Mouse (Mus musculus): ENCODE measurements around the gene Pafah2. TPM values are rescaled to one million over a fixed set of nuclear protein-coding genes. Genes with fewer than 3 reads are reported as not detected.

Pafah2 gene
- polyA plus RNA-seq, 1 experiment from 2014 or later: 9.2 TPM

DNA sequence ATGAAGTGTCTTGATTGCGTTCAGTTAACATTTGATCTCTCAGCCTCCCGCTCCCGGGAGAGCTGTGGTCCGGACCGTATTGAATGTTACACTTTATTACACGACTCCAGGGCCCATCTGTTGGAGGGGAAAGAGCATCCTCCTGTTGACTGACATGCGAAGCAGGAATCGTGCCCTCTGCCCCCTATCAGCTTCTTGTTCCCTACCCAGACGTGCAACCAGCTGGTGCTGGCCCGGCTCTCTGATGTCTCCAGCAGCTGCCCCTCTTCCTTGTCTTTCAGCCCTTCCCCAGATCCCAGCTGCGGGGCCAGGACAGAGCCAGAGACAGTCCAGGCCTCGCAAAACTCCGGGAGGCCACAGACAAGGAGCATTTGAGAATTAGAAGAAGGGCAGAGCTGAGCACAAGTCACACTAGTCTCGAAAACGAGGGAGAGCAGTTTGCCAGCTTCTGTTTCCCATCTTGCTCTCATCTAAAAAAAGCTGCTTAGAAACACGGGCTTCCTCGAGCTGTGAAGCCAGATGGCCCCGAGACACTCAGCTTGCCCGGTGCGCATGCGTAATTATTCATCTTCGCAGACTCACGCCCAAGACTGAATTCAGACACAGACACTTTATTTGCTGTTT is 34.4 kb downstream of the Pafah2 start:
- peak; percentile 78 for ATAC-seq (ENCODE audit: low FRiP score, low read depth)
- Histone ChIP-seq H3K4me2 (replicated peaks) (peak overlapping the region; percentile 25), H3K9me3 (no peaks in the 10 kb centered on the region), H3K27me3 (no peaks in the 10 kb centered on the region), H3K4me1 (peaks cover 19% of the 10 kb centered on the region), H3K27ac (replicated peaks) (peak overlapping the region; percentile 89), H3K36me3 (no peaks in the 10 kb centered on the region), H3K4me3 (no peak overlapping the region), H3K9ac (replicated peaks) (0 out of 2 replicates have a peak overlapping the region, but pooled peaks have one; percentile 21)
- WGBS: 34% methylated on average over 23 of the region's 23 CpGs

DNA sequence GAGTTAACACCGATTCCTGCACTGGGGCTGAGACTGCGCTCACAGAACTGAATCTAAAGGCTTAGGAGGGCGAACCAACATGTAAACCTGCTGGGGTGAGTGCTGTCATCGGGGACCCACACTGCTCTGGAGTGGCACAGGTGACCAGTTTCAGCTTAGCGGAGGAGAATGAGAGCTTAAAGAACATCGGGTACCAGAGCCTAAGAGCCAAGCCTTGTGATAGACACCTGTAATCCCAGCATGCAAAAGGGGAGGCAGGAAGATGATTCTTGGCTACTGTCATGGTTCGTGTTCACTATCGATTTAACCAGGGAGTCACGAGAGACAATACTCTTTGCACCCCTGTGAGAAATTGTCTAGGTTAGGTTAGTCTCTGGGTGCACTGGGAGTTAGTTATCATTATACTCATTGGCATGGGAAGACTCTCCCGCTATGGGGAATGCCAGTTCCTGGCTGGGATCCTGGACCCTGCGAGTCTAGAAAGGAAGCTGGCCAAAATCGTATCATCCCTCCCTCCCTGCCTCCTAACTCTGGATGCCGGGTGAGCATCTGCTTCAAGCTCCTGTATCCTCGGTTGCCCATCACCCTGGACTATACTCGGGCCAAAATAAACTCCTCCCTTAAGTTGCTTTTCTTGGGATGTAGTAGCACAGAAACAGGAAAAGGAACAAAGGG is 36.7 kb downstream of the Pafah2 start:
- peaks cover 24% of the 10 kb centered on the region for H3K4me1 ChIP-seq
- H3K27ac ChIP-seq (replicated peaks): no peak overlapping the region
- WGBS: 89% methylated on average over 15 of the region's 15 CpGs
- H3K9ac ChIP-seq (replicated peaks): no peak overlapping the region
- H3K4me3 ChIP-seq: no peak overlapping the region
- no peaks in the 10 kb centered on the region for H3K9me3 ChIP-seq
- no peak overlapping the region for H3K4me2 ChIP-seq (replicated peaks)
- ATAC-seq (ENCODE audit: low FRiP score, low read depth): no peak
- H3K36me3 ChIP-seq: no peaks in the 10 kb centered on the region
- no peaks in the 10 kb centered on the region for H3K27me3 ChIP-seq

DNA sequence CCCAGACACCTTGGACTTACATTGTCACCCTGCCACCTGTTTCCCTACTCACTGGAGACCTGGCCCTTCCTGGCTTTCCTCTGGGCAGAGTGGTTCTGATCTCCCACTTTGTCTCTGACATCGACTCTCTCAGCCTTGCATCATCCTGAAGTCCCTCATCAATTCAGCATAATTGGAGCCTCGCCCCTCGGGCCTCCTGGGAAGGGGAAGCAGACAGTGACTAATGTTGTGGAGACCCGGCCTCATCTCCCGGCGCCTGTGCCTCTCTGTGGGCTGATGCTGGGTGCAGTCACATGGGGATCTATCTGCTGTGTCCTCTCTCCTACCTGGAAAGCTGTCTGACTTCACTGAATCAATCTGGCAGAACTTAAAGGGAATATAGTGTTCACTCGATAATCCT is 40.1 kb downstream of the Pafah2 start:
- Histone ChIP-seq H3K4me2 (replicated peaks) (no peak overlapping the region), H3K36me3 (no peaks in the 10 kb centered on the region), H3K27me3 (no peaks in the 10 kb centered on the region), H3K4me3 (no peak overlapping the region), H3K4me1 (peaks cover 7% of the 10 kb centered on the region), H3K9ac (replicated peaks) (no peak overlapping the region), H3K27ac (replicated peaks) (no peak overlapping the region), H3K9me3 (no peaks in the 10 kb centered on the region)
- ATAC-seq (ENCODE audit: low FRiP score, low read depth): no peak
- 56% methylated on average over 7 of the region's 7 CpGs for WGBS

DNA sequence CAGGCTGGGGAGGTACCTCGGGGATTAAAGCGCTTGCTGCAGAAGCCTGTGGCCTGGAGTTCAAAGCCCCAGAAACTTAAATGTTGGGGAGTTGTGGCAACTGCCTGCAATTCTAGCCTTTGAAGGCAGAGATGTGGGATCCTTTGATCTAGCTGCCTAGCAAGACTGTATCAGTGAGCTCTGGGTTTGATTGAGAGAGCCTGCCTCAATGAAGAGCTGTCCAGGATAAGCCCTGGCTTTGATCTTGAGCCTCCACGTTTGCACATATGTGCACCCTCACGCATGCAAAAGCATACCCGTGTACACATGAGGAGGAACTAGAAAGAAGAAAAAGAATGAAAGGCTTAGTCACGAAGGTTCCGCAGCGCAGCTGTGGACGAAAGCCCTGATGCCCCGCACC is 40.5 kb downstream of the Pafah2 start:
- Histone ChIP-seq H3K36me3 (no peaks in the 10 kb centered on the region), H3K4me3 (no peak overlapping the region), H3K27me3 (no peaks in the 10 kb centered on the region), H3K9me3 (no peaks in the 10 kb centered on the region), H3K9ac (replicated peaks) (no peak overlapping the region), H3K27ac (replicated peaks) (0 out of 2 replicates have a peak overlapping the region, but pooled peaks have one; percentile 0), H3K4me1 (peaks cover 5% of the 10 kb centered on the region; the same call in 1 of the 2 replicates), H3K4me2 (replicated peaks) (no peak overlapping the region)
- 58% methylated on average over 10 of the region's 10 CpGs for WGBS
- ATAC-seq (ENCODE audit: low FRiP score, low read depth): no peak

DNA sequence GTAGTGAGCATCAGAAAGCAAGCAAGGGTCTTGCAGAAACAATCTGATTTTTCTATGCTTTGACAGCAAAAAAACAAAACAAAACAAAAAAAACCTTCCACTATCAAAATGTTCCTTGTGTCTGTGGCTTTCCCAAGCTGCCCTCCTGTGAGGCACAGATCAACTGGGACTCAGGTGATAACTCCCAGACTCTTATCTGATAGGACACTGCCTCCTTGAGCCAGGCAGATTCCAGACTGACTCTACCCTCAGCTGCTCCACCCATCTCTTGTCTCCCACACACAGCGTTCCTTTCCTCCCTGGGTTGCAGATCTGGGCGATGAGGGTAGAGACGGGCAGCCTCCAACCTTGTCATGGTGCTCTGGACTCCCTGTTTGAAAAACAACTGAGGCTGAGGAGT is 43.0 kb downstream of the Pafah2 start:
- ATAC-seq (ENCODE audit: low FRiP score, low read depth): no peak
- 84% methylated on average over 3 of the region's 3 CpGs for WGBS

DNA sequence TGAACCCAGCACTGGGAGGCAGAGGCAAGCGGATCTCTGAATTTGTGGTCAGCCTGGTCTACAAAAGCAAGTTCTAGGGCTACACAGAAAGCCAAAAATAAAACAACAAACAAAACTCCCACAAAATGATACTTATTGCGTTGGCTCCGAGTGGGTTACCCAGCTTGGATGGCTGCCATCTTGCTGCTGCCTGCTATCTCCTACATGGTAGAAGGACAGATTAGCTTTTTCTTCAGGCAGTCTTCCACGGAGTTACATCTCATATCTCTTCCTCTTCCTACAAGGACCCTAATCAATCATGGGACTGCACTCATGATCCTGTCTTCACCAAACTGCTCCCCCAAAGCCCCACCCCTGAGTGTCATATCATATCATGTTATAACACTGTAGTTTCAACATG is 43.8 kb downstream of the Pafah2 start:
- Histone ChIP-seq H3K9ac (replicated peaks) (no peak overlapping the region), H3K9me3 (no peaks in the 10 kb centered on the region), H3K36me3 (no peaks in the 10 kb centered on the region), H3K4me3 (no peak overlapping the region), H3K4me1 (peaks cover 5% of the 10 kb centered on the region; the same call in 1 of the 2 replicates), H3K27me3 (no peaks in the 10 kb centered on the region), H3K27ac (replicated peaks) (no peak overlapping the region), H3K4me2 (replicated peaks) (no peak overlapping the region)
- no peak for ATAC-seq (ENCODE audit: low FRiP score, low read depth)
- 89% methylated on average over 4 of the region's 4 CpGs for WGBS

More for the DNA sequence above, 43.0 kb downstream of the Pafah2 start:
- peaks cover 5% of the 10 kb centered on the region; the same call in 1 of the 2 replicates for H3K4me1 ChIP-seq
- no peaks in the 10 kb centered on the region for H3K9me3 ChIP-seq
- H3K27ac ChIP-seq (replicated peaks): no peak overlapping the region
- no peaks in the 10 kb centered on the region for H3K27me3 ChIP-seq
- no peaks in the 10 kb centered on the region for H3K36me3 ChIP-seq
- no peak overlapping the region for H3K9ac ChIP-seq (replicated peaks)
- no peak overlapping the region for H3K4me3 ChIP-seq
- H3K4me2 ChIP-seq (replicated peaks): no peak overlapping the region

DNA sequence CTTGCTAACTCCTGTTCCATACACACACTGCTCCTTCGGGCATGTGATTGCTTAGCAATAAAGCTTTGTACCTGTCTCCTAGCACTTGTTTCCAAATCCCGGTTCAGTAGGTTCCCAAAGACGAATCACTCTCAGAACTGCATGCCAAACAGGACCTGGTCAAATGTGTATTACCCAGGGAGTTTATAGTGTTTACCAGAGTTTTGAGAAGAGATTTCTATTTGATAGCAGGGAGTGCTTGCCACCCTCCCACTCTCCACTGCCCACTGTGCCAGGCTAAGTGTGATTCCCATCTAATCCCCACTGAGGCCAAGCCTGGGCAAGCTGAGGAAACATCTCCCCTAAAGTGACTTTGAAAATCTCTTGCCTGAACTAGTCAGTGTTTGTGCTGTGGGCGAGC is 46.1 kb downstream of the Pafah2 start:
- no peak overlapping the region for H3K9ac ChIP-seq (replicated peaks)
- no peaks in the 10 kb centered on the region for H3K27me3 ChIP-seq
- H3K4me2 ChIP-seq (replicated peaks): no peak overlapping the region
- ATAC-seq (ENCODE audit: low FRiP score, low read depth): no peak
- peaks cover 8% of the 10 kb centered on the region; the same call in 1 of the 2 replicates for H3K4me1 ChIP-seq
- no peaks in the 10 kb centered on the region for H3K9me3 ChIP-seq
- 93% methylated on average over 4 of the region's 4 CpGs for WGBS
- H3K36me3 ChIP-seq: no peaks in the 10 kb centered on the region
- H3K27ac ChIP-seq (replicated peaks): no peak overlapping the region
- no peak overlapping the region for H3K4me3 ChIP-seq

DNA sequence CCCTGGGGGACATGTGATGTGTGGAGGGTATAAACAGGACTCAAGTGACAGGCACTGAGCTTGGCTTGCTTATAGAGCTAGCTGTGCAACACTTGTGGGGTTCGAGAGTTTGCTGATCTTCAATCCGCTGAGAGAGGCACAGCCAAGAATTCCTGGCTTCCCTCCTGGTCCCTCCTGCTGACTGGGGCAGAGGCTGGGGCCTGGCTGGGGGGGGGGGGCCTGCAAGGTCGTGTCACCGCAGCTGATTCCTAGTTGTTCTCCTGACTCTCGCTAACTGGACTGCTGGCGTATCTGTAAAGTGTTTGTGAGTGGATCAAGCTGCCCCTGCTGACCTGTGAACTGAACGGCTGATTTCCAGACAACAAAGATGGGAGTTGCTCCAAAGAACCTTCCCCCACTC is 47.5 kb downstream of the Pafah2 start:
- 39% methylated on average over 7 of the region's 7 CpGs for WGBS
- Histone ChIP-seq H3K4me3 (no peak overlapping the region), H3K9ac (replicated peaks) (no peak overlapping the region), H3K4me1 (peaks cover 15% of the 10 kb centered on the region), H3K27me3 (no peaks in the 10 kb centered on the region), H3K4me2 (replicated peaks) (no peak overlapping the region), H3K9me3 (no peaks in the 10 kb centered on the region), H3K27ac (replicated peaks) (no peak overlapping the region), H3K36me3 (no peaks in the 10 kb centered on the region)
- ATAC-seq (ENCODE audit: low FRiP score, low read depth): no peak

DNA sequence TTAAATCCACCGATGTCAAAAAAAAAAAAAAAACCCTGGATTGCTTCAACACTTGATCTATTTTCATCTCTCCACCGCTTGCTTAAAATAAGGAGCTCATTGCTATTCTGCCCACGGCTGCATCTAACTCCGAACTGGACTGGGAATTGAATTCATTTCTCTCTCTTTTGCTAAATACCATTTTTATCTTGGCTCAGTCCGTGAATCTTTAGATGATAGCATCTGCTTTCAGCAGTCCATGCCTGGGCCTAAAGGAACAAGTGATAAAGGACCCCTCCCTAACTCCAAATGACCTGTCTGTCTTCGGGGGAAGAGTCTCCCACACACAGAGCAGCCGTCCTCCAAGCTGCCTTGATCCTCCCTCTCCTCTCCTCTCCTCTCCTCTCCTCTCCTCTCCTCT is 48.8 kb downstream of the Pafah2 start:
- no peaks in the 10 kb centered on the region for H3K27me3 ChIP-seq
- ATAC-seq (ENCODE audit: low FRiP score, low read depth): no peak
- no peaks in the 10 kb centered on the region for H3K36me3 ChIP-seq
- 61% methylated on average over 7 of the region's 7 CpGs for WGBS
- H3K4me2 ChIP-seq (replicated peaks): no peak overlapping the region
- H3K9ac ChIP-seq (replicated peaks): no peak overlapping the region
- no peaks in the 10 kb centered on the region for H3K9me3 ChIP-seq
- peaks cover 24% of the 10 kb centered on the region for H3K4me1 ChIP-seq
- no peak overlapping the region for H3K4me3 ChIP-seq
- 0 out of 2 replicates have a peak overlapping the region, but pooled peaks have one; percentile 39 for H3K27ac ChIP-seq (replicated peaks)

DNA sequence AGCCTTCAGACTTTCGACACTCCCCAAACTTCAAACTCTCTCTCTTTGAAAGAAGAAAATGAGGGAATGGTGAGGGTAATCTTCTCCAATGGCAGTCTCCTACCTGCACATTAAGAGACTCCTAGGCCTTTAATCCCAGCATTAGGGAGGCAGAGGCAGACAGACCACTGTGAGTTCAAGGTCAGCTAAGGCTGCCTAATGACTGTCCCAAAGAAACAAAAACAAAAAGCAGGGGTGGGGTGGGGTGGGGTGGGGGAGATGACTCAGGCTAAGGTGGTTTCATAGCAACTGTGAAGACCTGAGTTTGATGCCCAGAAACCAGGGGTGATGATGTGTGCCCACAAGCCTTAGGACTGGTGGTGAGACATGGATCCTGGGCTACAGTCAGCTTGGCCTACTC is 49.4 kb downstream of the Pafah2 start:
- Histone ChIP-seq H3K4me1 (peaks cover 29% of the 10 kb centered on the region), H3K27ac (replicated peaks) (0 out of 2 replicates have a peak overlapping the region, but pooled peaks have one; percentile 39), H3K4me2 (replicated peaks) (no peak overlapping the region), H3K27me3 (no peaks in the 10 kb centered on the region), H3K4me3 (no peak overlapping the region), H3K9me3 (no peaks in the 10 kb centered on the region), H3K36me3 (no peaks in the 10 kb centered on the region), H3K9ac (replicated peaks) (no peak overlapping the region)
- 75% methylated on average over 1 of the region's 1 CpGs for WGBS
- ATAC-seq (ENCODE audit: low FRiP score, low read depth): no peak

DNA sequence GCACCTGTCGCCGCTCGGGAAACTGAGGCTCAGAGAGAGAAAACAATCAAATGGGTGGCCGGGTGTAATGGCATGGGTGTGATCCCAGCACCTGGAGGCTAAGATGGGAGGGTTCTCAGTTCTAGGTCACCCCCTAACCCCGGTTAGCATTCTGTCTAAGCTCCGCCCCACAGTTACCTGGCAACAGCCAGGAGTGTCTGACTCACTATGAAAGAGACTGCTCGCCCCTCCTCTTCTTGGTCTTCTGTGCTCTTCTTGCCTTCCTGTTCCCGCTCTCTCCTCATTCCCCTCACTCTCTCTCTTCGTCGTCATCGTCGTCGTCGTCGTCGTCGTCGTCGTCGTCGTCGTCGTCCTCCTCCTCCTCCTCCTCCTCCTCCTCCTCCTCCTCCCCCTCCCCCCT is 51.8 kb downstream of the Pafah2 start:
- no peak for ATAC-seq (ENCODE audit: low FRiP score, low read depth)
- Histone ChIP-seq H3K4me2 (replicated peaks) (no peak overlapping the region), H3K9ac (replicated peaks) (no peak overlapping the region), H3K4me3 (no peak overlapping the region), H3K27ac (replicated peaks) (no peak overlapping the region), H3K4me1 (peaks cover 40% of the 10 kb centered on the region), H3K9me3 (no peaks in the 10 kb centered on the region), H3K27me3 (no peaks in the 10 kb centered on the region), H3K36me3 (no peaks in the 10 kb centered on the region)
- WGBS: 57% methylated on average over 23 of the region's 23 CpGs

DNA sequence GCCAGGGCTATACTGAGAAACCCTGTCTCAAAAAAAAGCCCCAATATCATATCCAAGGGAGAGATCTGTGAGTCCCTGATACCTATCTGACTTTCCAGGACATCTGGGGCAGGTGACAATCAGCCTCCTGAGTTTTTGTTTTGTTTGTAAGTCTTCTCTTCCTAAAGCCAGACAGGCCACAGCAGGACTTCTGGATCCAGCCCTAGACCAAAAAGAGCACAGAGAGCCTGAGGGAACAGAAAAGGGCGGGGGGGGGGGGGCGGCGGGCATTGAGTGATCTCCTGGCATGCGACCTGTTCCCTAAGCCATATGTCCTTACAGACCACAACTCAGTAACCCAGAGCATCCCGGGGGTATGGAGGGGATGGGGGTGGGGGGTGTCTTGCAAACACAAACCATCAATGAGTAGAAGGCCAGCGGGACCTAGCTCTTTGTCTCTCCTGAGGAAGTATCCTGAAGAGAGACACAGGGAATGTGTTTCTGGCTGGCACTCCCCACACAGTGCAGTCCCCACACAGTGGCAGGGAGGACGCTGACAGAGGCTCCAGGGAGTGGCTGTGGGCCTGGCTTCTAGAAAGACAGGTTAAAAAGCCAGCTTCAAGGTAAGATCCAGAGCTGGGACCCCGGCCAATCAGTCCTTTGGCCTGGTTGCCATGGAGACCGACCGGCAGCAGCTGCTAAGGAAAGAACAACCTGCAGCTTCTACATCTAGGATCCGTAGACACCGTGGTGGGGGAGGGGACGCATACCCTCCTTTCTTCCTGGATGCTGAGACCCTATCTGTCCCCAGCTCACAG is 53.7 kb downstream of the Pafah2 start:
- no peaks in the 10 kb centered on the region for H3K9me3 ChIP-seq
- H3K4me1 ChIP-seq: peaks cover 48% of the 10 kb centered on the region
- H3K4me2 ChIP-seq (replicated peaks): peak overlapping the region; percentile 26
- peak; percentile 76 for ATAC-seq (ENCODE audit: low FRiP score, low read depth)
- H3K36me3 ChIP-seq: no peaks in the 10 kb centered on the region
- no peak overlapping the region; the same call in 1 of the 2 replicates for H3K9ac ChIP-seq (replicated peaks)
- WGBS: 9% methylated on average over 10 of the region's 13 CpGs
- peaks cover 12% of the 10 kb centered on the region for H3K27me3 ChIP-seq
- H3K4me3 ChIP-seq: no peak overlapping the region
- H3K27ac ChIP-seq (replicated peaks): peak overlapping the region; percentile 94

All from midbrain, embryonic 12.5 days (tissue).